Mouse (Mus musculus) heart, adult 2 months (tissue): Measurements from ENCODE around the gene Tacr1. TPM values are rescaled to one million over a fixed set of nuclear protein-coding genes. Genes with fewer than 3 reads are reported as not detected.

Experiments
- DNase-seq, 2 experiments: peaks; one replicate each; pipeline ENCODE4 v3.0.0; 2021
- H3K27ac ChIP-seq: fragments of 200-600 bp; 2 replicates; pipeline ENCODE4 v1.8.1; 2022
- H3K27me3 ChIP-seq: fragments of 200-500 bp; 2 replicates; pipeline ENCODE4 v1.6.1; 2012; ENCODE audit warnings: mild to moderate bottlenecking, low read length, inconsistent platforms, mixed read lengths; ENCODE audit not compliant: control insufficient read depth, insufficient read depth
- H3K36me3 ChIP-seq: fragments of 200-500 bp; 2 replicates; pipeline ENCODE4 v1.6.1; 2012; ENCODE audit warnings: low read length, inconsistent platforms; ENCODE audit not compliant: control insufficient read depth, insufficient read depth
- H3K4me1 ChIP-seq: fragments of 200-500 bp; 2 replicates; pipeline ENCODE4 v1.6.1; 2011; ENCODE audit warnings: low read length; ENCODE audit not compliant: control insufficient read depth, insufficient read depth
- H3K4me3 ChIP-seq: fragments of 200-600 bp; 2 replicates; pipeline ENCODE4 v1.8.1; 2022
- H3K79me2 ChIP-seq: fragments of 200-500 bp; replicated peaks from 2 replicates; pipeline ENCODE4 v1.6.1; 2012; ENCODE audit warnings: mild to moderate bottlenecking, inconsistent platforms, low read length, moderate library complexity, mixed read lengths; ENCODE audit not compliant: control insufficient read depth, insufficient read depth
- H3K9ac ChIP-seq: fragments of 200-500 bp; 2 replicates; pipeline ENCODE4 v1.6.1; 2012; ENCODE audit warnings: low read depth, mild to moderate bottlenecking, control low read depth, inconsistent platforms, low read length, mixed read lengths
- CTCF ChIP-seq: fragments of 200-600 bp; IDR thresholded peaks from 2 replicates; pipeline ENCODE4 v1.8.1; 2022; ENCODE audit warnings: antibody characterized with exemption, mild to moderate bottlenecking, moderate library complexity
- EP300 ChIP-seq: fragments of 200-500 bp; IDR thresholded peaks from 2 replicates; pipeline ENCODE4 v1.6.1; 2011; ENCODE audit warnings: low read depth, low read length, control low read depth; ENCODE audit not compliant: insufficient read depth
- POLR2A ChIP-seq: fragments of 200-500 bp; IDR thresholded peaks from 2 replicates; pipeline ENCODE4 v1.6.1; 2011; ENCODE audit warnings: mild to moderate bottlenecking, low read depth, low read length, control low read depth; ENCODE audit not compliant: insufficient read depth
- WGBS: fragments of 180-500 bp; shearing (Covaris S2); methylation state at CpG from one replicate; pipeline ENCODE4 v1.1.7; 2018; 5-methylcytosine and 5-hydroxymethylcytosine counted together
- intact Hi-C: fragments of 180-260 bp; cut with DNase I; formaldehyde crosslinking; loops from one replicate; pipeline ENCODE4 v1.15.1; 2025
- polyA plus RNA-seq: library from polyadenylated mRNA; depleted of rRNA; stranded (reverse); fragments of >200 nt; gene quantifications from 2 replicates; pipeline ENCODE4 v1.2.3, GENCODE M21; 2012
- total RNA-seq, 2 experiments: library from RNA; stranded (reverse); gene quantifications; 2 replicates each; pipeline ENCODE4 v1.2.3; 2021

Gene Tacr1
- total and polyA plus RNA-seq, 3 experiments = 0.14 TPM; not detected in 2

- TF ChIP-seq CTCF = no peak
- TF ChIP-seq POLR2A = no peak
- TF ChIP-seq EP300 = no peak
- H3K9ac ChIP-seq = no peak overlapping the region
- no peaks in the 10 kb centered on the region for H3K79me2 ChIP-seq
- intact Hi-C loops = no loop called here
- no peak for DNase-seq
- H3K4me1 ChIP-seq = no peaks in the 10 kb centered on the region; the same call in 1 of the 2 replicates
- H3K27ac ChIP-seq = no peak overlapping the region
- H3K36me3 ChIP-seq = no peaks in the 10 kb centered on the region
- WGBS = 36% methylated on average over 5 of the region's 5 CpGs
- no peaks in the 10 kb centered on the region for H3K27me3 ChIP-seq
- H3K4me3 ChIP-seq = no peak overlapping the region
Observed at GRCm38 (mm10) chr6:82575445-82575844, 173.3 kb downstream of the Tacr1 start.

GRCm38 (mm10) chr6:82585396-82585795 is 183.3 kb downstream of the Tacr1 start:
- Histone ChIP-seq H3K27me3 (peaks cover 3% of the 10 kb centered on the region; the same call in 1 of the 2 replicates), H3K4me1 (no peaks in the 10 kb centered on the region), H3K79me2 (no peaks in the 10 kb centered on the region), H3K27ac (no peak overlapping the region), H3K9ac (no peak overlapping the region), H3K36me3 (no peaks in the 10 kb centered on the region), H3K4me3 (no peak overlapping the region)
- WGBS = 51% methylated on average over 6 of the region's 6 CpGs
- no peak for DNase-seq
- intact Hi-C loops = no loop called here
- TF ChIP-seq CTCF (no peak), EP300 (no peak)

- TF ChIP-seq POLR2A (no peak), CTCF (no peak), EP300 (no peak)
- Histone ChIP-seq H3K79me2 (no peaks in the 10 kb centered on the region), H3K27me3 (peaks cover 3% of the 10 kb centered on the region), H3K9ac (no peak overlapping the region), H3K36me3 (no peaks in the 10 kb centered on the region), H3K4me1 (no peaks in the 10 kb centered on the region), H3K4me3 (no peak overlapping the region), H3K27ac (no peak overlapping the region)
- 51% methylated on average over 7 of the region's 7 CpGs for WGBS
- peak in 1 of 2 experiments; percentile 19 for DNase-seq
- intact Hi-C loops = no loop called here
Observed at GRCm38 (mm10) chr6:82589387-82589786, 187.3 kb downstream of the Tacr1 start.

- WGBS = 71% methylated on average over 8 of the region's 8 CpGs
- no peak for DNase-seq
- no peak for TF ChIP-seq CTCF
- no peak for TF ChIP-seq EP300
- TF ChIP-seq POLR2A = no peak
- Histone ChIP-seq H3K27me3 (no peaks in the 10 kb centered on the region; the same call in 1 of the 2 replicates), H3K4me3 (no peak overlapping the region), H3K4me1 (no peaks in the 10 kb centered on the region), H3K79me2 (no peaks in the 10 kb centered on the region), H3K9ac (no peak overlapping the region), H3K36me3 (no peaks in the 10 kb centered on the region), H3K27ac (no peak overlapping the region)
- intact Hi-C loops = no loop called here
Observed at GRCm38 (mm10) chr6:82595461-82596090, 193.4 kb downstream of the Tacr1 start.

GRCm38 (mm10) chr6:82603228-82603627 is 201.1 kb downstream of the Tacr1 start:
- Histone ChIP-seq H3K9ac (no peak overlapping the region), H3K36me3 (no peaks in the 10 kb centered on the region), H3K79me2 (no peaks in the 10 kb centered on the region), H3K4me1 (no peaks in the 10 kb centered on the region), H3K4me3 (no peak overlapping the region), H3K27ac (no peak overlapping the region), H3K27me3 (no peaks in the 10 kb centered on the region)
- TF ChIP-seq CTCF (no peak), EP300 (no peak), POLR2A (no peak)
- intact Hi-C loops = no loop called here
- DNase-seq = no peak
- 77% methylated on average over 9 of the region's 9 CpGs for WGBS

GRCm38 (mm10) chr6:82603665-82604064 is 201.5 kb downstream of the Tacr1 start:
- intact Hi-C loops = no loop called here

More at GRCm38 (mm10) chr6:82603665-82604064, 201.5 kb downstream of the Tacr1 start:
- no peak for TF ChIP-seq POLR2A
- peak; percentile 71 for TF ChIP-seq CTCF
- no peak for TF ChIP-seq EP300
- no peaks in the 10 kb centered on the region for H3K79me2 ChIP-seq
- no peak overlapping the region for H3K4me3 ChIP-seq
- 39% methylated on average over 2 of the region's 2 CpGs for WGBS
- DNase-seq = peak in 1 of 2 experiments; percentile 21
- H3K9ac ChIP-seq = no peak overlapping the region
- H3K4me1 ChIP-seq = no peaks in the 10 kb centered on the region
- no peaks in the 10 kb centered on the region for H3K27me3 ChIP-seq
- no peak overlapping the region for H3K27ac ChIP-seq
- H3K36me3 ChIP-seq = no peaks in the 10 kb centered on the region
